Mouse (Mus musculus): ENCODE data around the gene Zgpat. TPM values are rescaled to one million over a fixed set of nuclear protein-coding genes. Genes with fewer than 3 reads are reported as not detected.

The Zgpat gene
- polyA plus RNA-seq, 1 experiment, result 102 TPM

DNA sequence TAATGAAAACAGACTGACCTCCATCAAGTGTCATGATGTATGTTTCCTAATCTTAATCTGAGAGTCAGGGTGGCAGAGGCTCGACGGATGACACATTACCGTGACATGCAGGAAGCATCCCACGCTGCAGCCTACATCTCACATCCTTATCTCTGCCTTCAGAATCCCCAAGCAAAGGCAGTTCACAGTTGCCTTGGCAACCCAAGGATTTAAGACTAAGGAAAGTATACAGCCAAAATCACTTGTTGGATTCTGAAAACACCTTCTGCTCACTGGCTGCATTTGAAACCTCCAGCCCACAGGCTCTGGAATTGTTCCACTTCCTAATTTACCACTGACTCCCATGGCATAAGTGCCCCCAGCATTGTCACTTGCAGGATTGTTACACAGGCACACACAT lies 55.7 kb downstream of the Zgpat start:
- no peak for DNase-seq

DNA sequence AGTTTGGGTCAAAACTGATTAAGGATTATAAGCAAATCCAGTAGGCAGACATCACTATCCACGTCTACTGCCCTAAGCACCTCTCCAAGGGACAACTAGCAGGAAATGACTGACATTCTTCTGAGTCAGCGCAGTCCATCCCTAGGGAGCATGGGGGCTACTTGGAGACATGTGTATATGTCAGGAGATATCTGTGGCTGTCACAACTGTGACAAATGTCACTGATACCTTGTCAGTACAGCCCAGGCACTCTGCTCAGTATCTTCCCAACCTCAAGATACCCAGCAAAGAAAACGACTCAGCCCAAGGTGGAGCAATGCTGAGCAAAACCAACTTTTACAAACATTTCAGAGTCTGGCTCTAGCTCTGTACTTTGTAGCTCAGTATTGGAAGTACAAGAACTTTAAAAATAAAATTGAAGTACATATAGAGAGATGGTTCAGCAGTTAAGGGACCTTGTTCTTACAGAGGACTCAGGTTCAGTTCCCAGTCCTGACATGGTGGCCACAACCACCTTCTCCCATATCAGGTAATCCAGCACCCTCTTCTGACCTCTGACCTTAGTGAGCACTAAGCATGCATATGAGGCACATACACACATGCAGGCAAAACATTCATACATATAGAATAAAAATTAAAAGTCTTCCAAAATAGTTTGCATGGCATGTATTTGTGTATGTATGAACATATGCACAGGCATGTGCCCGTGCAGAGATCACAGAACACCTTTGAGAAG lies 56.3 kb downstream of the Zgpat start:
- WGBS, result 68% methylated on average over 4 of the region's 4 CpGs
- no peak for DNase-seq
- Histone ChIP-seq H3K4me1 (ENCODE audit: control insufficient read depth, insufficient read depth, low read length) (peaks cover 30% of the 10 kb centered on the region), H3K4me3 (replicated peaks; ENCODE audit: insufficient read depth, low read depth, low read length) (no peak overlapping the region), H3K27ac (ENCODE audit: insufficient read depth, low read length) (no peak overlapping the region), H3K27me3 (ENCODE audit: control insufficient read depth, insufficient read depth, low read length) (no peaks in the 10 kb centered on the region)
- TF ChIP-seq POLR2A (IDR thresholded peaks at IDR 0.05; ENCODE audit: borderline replicate concordance, insufficient read depth, low read length) (no peak), CTCF (IDR thresholded peaks at IDR 0.05; ENCODE audit: borderline replicate concordance, insufficient read depth, low read depth, low read length) (no peak)

More for the DNA sequence above, 55.7 kb downstream of the Zgpat start:
- Histone ChIP-seq H3K27me3 (ENCODE audit: control insufficient read depth, insufficient read depth, low read length) (no peaks in the 10 kb centered on the region), H3K4me3 (replicated peaks; ENCODE audit: insufficient read depth, low read depth, low read length) (no peak overlapping the region), H3K4me1 (ENCODE audit: control insufficient read depth, insufficient read depth, low read length) (peaks cover 28% of the 10 kb centered on the region), H3K27ac (ENCODE audit: insufficient read depth, low read length) (no peak overlapping the region)
- WGBS, result 70% methylated on average over 4 of the region's 4 CpGs
- TF ChIP-seq POLR2A (IDR thresholded peaks at IDR 0.05; ENCODE audit: borderline replicate concordance, insufficient read depth, low read length), result no peak
- no peak for TF ChIP-seq CTCF (IDR thresholded peaks at IDR 0.05; ENCODE audit: borderline replicate concordance, insufficient read depth, low read depth, low read length)

DNA sequence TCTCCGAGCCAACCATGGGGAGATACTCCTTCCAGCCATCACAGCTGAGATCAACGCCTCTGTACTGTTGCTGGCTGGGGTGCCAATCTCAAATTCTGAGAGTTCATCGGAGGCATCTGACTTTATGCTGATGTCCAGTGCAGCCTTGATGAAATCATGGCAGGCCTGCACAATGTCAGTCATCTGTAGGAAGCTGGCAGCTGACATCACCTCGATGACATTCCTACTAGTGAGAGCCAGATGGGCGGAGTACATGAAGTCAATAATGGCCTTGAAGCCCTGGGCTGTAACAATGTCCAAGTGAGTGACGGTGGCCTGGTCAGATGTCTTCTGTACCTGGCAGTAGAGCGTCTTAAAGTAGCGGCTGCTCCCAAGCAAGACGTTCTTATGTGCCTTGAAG lies 59.1 kb downstream of the Zgpat start:
- H3K27me3 ChIP-seq (ENCODE audit: control insufficient read depth, insufficient read depth, low read length), result no peaks in the 10 kb centered on the region
- 64% methylated on average over 9 of the region's 9 CpGs for WGBS
- H3K4me1 ChIP-seq (ENCODE audit: control insufficient read depth, insufficient read depth, low read length), result peaks cover 29% of the 10 kb centered on the region
- no peak overlapping the region for H3K4me3 ChIP-seq (replicated peaks; ENCODE audit: insufficient read depth, low read depth, low read length)
- H3K27ac ChIP-seq (ENCODE audit: insufficient read depth, low read length), result no peak overlapping the region
- TF ChIP-seq POLR2A (IDR thresholded peaks at IDR 0.05; ENCODE audit: borderline replicate concordance, insufficient read depth, low read length), result no peak
- TF ChIP-seq CTCF (IDR thresholded peaks at IDR 0.05; ENCODE audit: borderline replicate concordance, insufficient read depth, low read depth, low read length), result no peak
- no peak for DNase-seq

Other genes with a start within 250 kb of the Zgpat start
- gene Kcnq2, start 229.6 kb upstream of the Zgpat start, polyA plus RNA-seq (2012; rRNA removed), result 115 and 125 TPM in 2 replicates
- gene Eef1a2, start 207.9 kb upstream of the Zgpat start, polyA plus RNA-seq (2012; rRNA removed), result 1,226 and 1,413 TPM in 2 replicates
- gene Ppdpf, start 177.7 kb upstream of the Zgpat start, polyA plus RNA-seq (2012; rRNA removed), result 110 and 111 TPM in 2 replicates
- 0.03 and 0.07 TPM in 2 replicates for gene Ptk6, start 162.1 kb upstream of the Zgpat start, polyA plus RNA-seq (2012; rRNA removed)
- 0.41 and 0.46 TPM in 2 replicates for gene Srms, start 151.7 kb upstream of the Zgpat start, polyA plus RNA-seq (2012; rRNA removed)
- 0.46 TPM in 1 of 2 replicates, not detected in the other for gene Fndc11, start 144.9 kb upstream of the Zgpat start, polyA plus RNA-seq (2012; rRNA removed)
- 2.4 and 2.8 TPM in 2 replicates for gene Helz2, start 122.9 kb upstream of the Zgpat start, polyA plus RNA-seq (2012; rRNA removed)
- gene Gmeb2, start 76.9 kb upstream of the Zgpat start, polyA plus RNA-seq (2012; rRNA removed), result 28.7 and 30.1 TPM in 2 replicates
- 1,100 TPM in 2 replicates for gene Stmn3, start 50.4 kb upstream of the Zgpat start, polyA plus RNA-seq (2012; rRNA removed)
- 88.5 and 103 TPM in 2 replicates for gene Rtel1, start 45.2 kb upstream of the Zgpat start, polyA plus RNA-seq (2012; rRNA removed)
- 75.6 and 77.7 TPM in 2 replicates for gene Arfrp1, start 476 bp downstream of the Zgpat start, polyA plus RNA-seq (2012; rRNA removed)
- gene Lime1, start 15.2 kb downstream of the Zgpat start, polyA plus RNA-seq (2012; rRNA removed), result 79.8 and 85.0 TPM in 2 replicates
- gene Zbtb46, start 94.5 kb downstream of the Zgpat start, polyA plus RNA-seq (2012; rRNA removed), result 31.9 and 34.6 TPM in 2 replicates
- gene Abhd16b, start 128.3 kb downstream of the Zgpat start, polyA plus RNA-seq (2012; rRNA removed), result not detected in 2 replicates
- gene Tpd52l2, start 132.2 kb downstream of the Zgpat start, polyA plus RNA-seq (2012; rRNA removed), result 154 and 159 TPM in 2 replicates
- 218 and 230 TPM in 2 replicates for gene Dnajc5, start 155.6 kb downstream of the Zgpat start, polyA plus RNA-seq (2012; rRNA removed)
- 142 and 149 TPM in 2 replicates for gene Uckl1, start 220.0 kb downstream of the Zgpat start, polyA plus RNA-seq (2012; rRNA removed)
- gene Prpf6, start 226.9 kb downstream of the Zgpat start, polyA plus RNA-seq (2012; rRNA removed), result 44.2 and 44.6 TPM in 2 replicates
- 55.5 and 55.6 TPM in 2 replicates for gene Zfp512b, start 227.9 kb downstream of the Zgpat start, polyA plus RNA-seq (2012; rRNA removed)
- gene Samd10, start 234.3 kb downstream of the Zgpat start, polyA plus RNA-seq (2012; rRNA removed), result 61.0 and 62.2 TPM in 2 replicates

All from cerebellum, adult 2 months (tissue).